Mouse (Mus musculus) ES-Bruce4 (cell line): ENCODE results near the gene Gimap4.

Experiments
- CTCF ChIP-seq: IDR thresholded peaks from one replicate; pipeline ENCODE4 v1.8.1; 2011; ENCODE audit warnings: low read depth, low read length
- EP300 ChIP-seq: IDR thresholded peaks from 2 replicates; pipeline ENCODE4 v1.6.1; 2011; ENCODE audit warnings: low read depth, low read length; ENCODE audit not compliant: insufficient read depth

- TF ChIP-seq CTCF (no peak), EP300 (no peak)
Measured at GRCm38 (mm10) chr6:48664750-48665149, 19.6 kb upstream of the Gimap4 start.
